Mouse (Mus musculus) right cerebral cortex, postnatal 10 days (tissue): ENCODE results near the gene Prmt3.

Source experiments
- DNase-seq, 2 experiments: peaks; one replicate each; pipeline ENCODE4 v3.0.0; 2021; ENCODE audit warnings: low spot score in 2 of 2

Prmt3 gene

DNA sequence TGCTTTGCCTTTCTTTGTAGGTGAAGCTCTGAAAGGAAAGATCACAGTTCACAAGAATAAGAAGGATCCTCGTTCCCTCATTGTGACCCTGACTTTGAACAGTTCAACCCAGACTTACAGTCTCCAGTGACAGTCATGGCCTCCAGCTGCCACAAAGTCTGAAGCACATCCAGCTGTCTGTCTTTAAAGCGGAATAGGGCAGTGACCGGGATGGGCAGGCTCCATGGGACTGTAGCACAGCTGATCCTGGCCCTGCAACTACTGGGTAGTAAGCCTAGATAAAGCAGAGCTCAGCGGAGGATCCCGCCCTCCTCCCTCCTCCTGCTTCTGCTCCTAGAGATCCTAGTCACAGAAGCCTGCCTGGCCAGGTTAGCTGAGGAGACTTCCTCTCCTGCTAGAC is 79.2 kb downstream of the Prmt3 start:
- no peak for DNase-seq

DNA sequence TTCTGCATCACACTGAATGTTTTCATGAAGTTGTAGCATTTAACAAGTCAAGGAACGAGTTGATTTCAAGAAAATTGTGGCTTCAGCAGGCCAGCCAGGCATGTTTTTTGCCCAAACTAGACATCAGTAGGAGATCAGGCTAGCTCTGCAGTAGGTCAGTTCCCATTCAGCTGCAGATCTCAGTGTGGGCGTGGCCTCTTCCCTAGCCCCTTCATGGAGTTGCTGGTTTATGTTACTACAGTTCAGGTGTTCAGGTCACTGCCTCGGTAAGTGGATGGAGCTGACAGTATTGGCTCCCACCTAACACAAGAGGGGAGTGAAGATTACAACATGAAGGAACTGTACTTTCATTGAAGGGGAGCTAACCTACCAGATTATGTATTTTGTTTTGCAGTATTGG is 80.1 kb downstream of the Prmt3 start:
- no peak for DNase-seq

DNA sequence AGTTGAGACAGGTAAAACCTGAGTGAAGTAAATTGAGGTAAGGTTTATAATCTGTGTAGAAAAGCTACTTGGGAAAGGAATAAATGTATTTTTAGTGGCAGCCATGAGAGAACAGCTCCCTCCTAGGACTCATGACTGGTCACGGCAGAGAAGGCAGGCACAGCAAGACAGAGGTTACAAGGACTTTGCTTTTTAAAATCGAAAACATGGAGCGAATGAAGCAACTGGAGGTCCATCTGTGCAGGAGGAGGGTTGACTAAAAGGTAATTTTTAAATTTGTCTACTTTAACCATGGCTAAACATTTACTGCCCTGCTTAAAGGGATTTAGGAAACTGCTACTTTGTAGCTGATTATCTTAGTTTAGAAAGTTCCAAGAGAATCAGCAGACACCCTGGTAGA is 81.7 kb downstream of the Prmt3 start:
- DNase-seq, result no peak

DNA sequence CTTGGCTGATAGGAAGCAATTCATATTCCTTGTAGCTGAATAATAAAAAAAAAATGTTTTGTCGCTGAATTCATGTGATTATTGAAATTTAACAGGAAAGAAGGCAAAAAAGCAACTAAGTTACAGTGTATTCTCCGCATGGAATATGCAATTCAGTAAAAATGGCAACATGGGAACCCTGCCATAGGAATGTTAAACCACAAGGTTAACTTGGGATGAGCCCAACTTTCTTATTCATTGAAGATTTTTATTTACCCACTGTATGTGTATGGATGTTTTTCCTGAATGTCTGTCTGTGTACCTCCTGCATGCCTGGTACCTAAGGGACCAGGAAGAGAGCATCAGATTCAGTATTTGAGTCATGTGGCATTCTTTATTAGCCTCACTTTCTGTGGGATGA is 83.0 kb downstream of the Prmt3 start:
- no peak for DNase-seq

DNA sequence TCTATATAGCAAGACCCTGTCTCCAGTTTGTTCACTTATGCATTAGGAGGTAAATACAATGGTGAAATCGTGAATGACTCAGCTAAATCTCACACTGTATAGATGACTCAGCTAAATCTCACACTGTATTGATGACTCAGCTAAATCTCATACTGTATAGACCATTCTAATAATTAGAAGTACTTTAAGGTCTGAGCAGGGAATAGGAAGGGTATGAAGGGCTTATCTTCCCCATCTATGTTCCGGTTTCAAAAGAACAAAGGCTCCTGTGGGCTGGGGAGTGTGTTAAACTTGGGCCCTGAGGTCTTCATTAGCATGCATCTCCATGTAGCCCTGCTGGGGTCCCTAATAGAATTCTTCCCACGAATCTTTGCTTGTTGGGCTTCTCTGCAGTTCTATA is 85.6 kb downstream of the Prmt3 start:
- no peak for DNase-seq

- no peak for DNase-seq
These were observed 91.5 kb downstream of the Prmt3 start for GRCm38 (mm10) chr7:49869656-49870055.

- DNase-seq, result peak in 1 of 2 experiments; percentile 42
These were observed 92.1 kb downstream of the Prmt3 start for GRCm38 (mm10) chr7:49870276-49870675.

DNA sequence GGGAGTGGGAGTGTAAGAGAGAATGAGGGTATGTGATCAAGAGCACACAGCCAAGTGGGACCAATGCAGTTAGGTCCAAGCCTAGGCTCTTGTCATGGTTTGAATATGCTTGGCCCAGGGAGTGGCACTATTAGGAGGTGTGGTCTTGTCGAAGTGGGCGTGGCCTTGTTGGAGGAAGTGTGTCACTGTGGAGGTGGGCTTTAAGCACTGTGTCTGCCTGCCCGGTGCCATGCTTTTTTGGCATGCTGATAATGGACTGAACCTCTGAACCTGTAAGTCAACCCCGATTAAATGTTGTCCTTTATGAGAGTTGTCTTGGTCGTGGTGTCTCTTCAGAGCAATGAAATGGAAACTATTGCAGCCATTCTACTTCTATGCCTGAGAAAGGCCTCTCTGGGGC is 99.2 kb downstream of the Prmt3 start:
- no peak for DNase-seq

DNA sequence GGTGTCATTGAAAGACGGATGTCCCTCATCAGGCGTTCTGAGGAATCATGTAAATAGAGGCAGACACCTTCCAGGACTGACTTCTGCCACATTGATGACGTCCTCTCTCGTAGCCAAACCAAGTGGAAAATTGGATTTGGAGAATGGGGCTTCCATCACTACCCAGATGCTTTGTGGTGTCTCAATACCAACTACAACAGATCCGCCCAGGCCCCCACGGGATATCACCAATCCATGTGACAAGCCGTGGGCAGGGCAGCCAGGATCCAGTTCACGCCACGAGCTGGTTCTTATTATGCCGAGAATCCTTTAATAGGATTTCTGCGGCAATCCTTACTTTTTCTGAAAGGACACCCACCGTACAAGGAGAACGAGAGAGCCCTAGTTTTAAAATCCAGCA is 100.9 kb downstream of the Prmt3 start:
- DNase-seq, result no peak

DNA sequence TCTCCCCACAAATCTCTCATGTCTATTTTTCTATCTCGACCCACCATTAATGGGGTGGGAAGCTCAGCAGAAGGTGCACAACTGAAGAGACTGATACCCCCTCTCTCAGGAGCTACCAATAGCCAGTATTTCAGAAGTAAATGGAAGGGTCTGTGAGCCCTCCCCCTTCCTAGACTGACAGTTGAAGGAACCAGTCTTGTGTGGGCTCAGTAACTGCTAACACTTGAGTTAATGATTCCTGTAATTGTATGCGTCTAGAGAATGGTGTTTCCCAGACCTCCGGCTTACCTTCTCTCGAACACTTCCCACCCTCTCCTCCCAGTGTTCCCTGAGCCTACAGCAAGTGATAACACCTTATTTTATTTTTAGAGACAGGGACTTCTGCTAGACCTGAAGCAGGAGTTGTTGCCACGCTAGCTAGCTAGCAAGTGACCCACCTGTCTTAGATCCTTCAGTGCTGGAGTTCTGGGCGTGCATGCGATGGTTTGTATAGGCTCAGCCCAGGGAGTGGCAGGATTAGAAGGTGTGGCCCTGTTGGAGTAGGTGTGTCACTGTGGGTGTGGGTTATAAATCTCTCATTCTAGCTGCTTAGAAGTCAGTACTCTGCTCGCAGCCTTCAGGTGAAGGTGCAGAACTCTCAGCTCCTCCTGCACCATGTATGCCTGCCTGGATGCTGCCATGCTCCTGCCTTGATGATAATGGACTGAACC is 102.0 kb downstream of the Prmt3 start:
- DNase-seq, result no peak

- no peak for DNase-seq
These were observed 104.1 kb downstream of the Prmt3 start for GRCm38 (mm10) chr7:49882288-49882687.

GRCm38 (mm10) chr7:49882694-49883389 is 104.7 kb downstream of the Prmt3 start:
- peak; percentile 34 to 47 for DNase-seq

GRCm38 (mm10) chr7:49887776-49888390 is 109.7 kb downstream of the Prmt3 start:
- no peak for DNase-seq

- DNase-seq, result no peak
These were observed 116.6 kb downstream of the Prmt3 start for GRCm38 (mm10) chr7:49894786-49895185.

GRCm38 (mm10) chr7:49895296-49895695 is 117.2 kb downstream of the Prmt3 start:
- DNase-seq, result no peak

GRCm38 (mm10) chr7:49902003-49902552 is 123.9 kb downstream of the Prmt3 start:
- no peak for DNase-seq

DNA sequence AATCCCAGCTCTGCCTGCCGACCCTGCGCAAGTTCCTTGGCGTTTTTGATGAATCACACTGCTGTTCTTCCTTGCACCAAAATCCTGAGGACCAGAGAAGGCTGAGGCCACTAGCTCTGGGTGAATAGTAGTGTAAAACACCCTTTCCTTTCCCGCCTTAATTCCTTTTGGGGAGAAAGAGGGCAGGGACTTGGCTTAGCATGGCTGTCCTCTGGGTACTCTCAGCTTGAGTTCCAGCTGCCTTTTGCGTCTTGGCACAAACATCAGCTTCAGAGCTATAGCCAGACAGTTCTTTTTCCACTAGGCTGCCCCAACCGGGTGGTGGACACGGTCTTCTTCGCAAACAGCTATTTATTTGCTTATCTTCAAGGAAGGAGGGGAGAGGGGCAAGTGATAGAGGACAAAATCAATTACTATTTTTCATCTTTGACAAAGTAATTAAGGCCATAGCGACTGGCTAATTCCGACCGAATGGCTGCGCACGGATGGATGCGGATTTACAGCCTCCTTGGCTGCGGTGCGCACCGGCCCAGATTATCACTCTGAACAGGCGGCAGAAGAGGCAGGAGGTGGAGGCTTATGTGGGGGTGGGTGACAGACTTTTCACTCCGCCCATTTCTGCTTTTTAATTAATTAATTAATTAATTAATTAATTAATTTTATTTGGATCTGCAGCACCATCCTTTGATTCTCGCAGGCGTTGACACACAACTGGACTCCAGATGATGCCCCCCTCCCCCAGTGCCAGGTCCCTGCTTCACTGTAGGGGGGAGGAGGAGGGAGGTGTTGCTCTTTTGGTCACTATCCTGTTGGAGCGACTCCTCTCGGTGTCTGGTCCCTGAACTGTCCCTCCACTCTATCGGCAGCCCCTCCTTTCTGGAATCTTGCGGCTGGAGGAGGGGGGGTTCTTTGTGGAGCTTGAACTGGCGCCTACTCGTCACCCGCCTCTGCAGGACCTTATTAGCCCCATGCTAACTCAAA is 129.3 kb downstream of the Prmt3 start:
- peak in 1 of 2 experiments; percentile 28 for DNase-seq
